Mouse (Mus musculus) erythroblast, embryonic 14.5 days (primary cell): Measurements from ENCODE around the gene Gm9745.
"Not testable (repeated sequence)": the region's sequence is repeated elsewhere in the genome, so short reads cannot be mapped to it uniquely, and the experiment has no call there.

Source experiments
- GATA1 ChIP-seq: IDR thresholded peaks from 2 replicates; pipeline ENCODE4 v1.6.1; 2012; ENCODE audit warnings: low read length, inconsistent platforms, mixed read lengths
- TAL1 ChIP-seq: IDR thresholded peaks from 3 replicates; pipeline ENCODE4 v1.6.1; 2012; ENCODE audit warnings: low read length, inconsistent platforms, mixed read lengths

- not testable (repeated sequence) for TF ChIP-seq TAL1, GATA1
Measured at GRCm38 (mm10) chr13:8959554-8959953, 11.5 kb upstream of the Gm9745 start.
